Mouse (Mus musculus) adrenal gland, postnatal 36 days (tissue): ENCODE measurements around the gene Dock11. TPM values are rescaled to one million over a fixed set of nuclear protein-coding genes. Genes with fewer than 3 reads are reported as not detected.
A peak's percentile ranks its signal among the peaks of the same experiment; 100 is the strongest.

Experiments
- DNase-seq, 2 experiments: peaks; one replicate each; pipeline ENCODE4 v3.0.0; 2021; ENCODE audit warnings: mixed read lengths in 1 of 2
- total RNA-seq, 2 experiments: library from RNA; stranded (reverse); gene quantifications; 2 replicates each; pipeline ENCODE4 v1.2.3; 2021

Dock11 gene
- total RNA-seq, 2 experiments from 2014 or later = 4.9 to 7.3 TPM

DNA sequence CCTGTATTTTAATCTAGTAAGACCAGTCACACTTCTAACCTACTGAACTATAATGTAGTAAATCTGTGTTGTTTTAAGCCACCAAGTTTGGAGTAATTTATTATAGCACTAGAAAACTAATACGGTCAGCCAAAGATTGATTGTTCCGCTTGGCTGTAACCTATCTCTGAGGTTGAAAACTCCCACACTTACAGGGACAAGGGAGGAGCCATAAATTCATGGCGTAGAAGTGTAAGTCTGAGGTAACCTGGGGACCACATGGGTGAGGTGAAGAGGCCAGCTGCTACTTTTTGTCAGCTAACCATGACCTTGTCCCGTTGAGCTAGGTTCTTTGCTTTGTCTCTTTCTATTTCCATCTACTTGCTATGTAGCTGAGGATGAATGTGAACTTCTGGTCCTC lies 61.5 kb downstream of the Dock11 start:
- no peak for DNase-seq

DNA sequence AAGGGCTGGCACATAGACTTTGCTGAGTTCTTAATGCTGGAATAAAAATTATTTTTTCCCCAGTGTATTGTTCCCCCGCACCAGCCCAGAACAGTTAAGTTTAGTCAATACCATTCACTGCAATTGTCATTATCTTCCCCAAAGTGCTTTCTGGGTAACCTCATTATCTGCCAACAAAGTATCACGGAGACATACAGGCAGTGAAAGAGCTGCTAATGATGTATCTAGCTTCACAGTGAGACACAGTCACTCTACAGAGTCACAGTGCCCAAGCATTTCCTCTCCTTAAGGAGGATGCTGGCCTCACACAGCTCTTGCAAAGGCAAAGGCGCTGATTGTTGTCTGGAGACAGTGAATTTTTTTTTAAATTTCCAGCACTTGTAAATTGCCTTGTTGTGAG lies 63.3 kb downstream of the Dock11 start:
- no peak for DNase-seq

DNA sequence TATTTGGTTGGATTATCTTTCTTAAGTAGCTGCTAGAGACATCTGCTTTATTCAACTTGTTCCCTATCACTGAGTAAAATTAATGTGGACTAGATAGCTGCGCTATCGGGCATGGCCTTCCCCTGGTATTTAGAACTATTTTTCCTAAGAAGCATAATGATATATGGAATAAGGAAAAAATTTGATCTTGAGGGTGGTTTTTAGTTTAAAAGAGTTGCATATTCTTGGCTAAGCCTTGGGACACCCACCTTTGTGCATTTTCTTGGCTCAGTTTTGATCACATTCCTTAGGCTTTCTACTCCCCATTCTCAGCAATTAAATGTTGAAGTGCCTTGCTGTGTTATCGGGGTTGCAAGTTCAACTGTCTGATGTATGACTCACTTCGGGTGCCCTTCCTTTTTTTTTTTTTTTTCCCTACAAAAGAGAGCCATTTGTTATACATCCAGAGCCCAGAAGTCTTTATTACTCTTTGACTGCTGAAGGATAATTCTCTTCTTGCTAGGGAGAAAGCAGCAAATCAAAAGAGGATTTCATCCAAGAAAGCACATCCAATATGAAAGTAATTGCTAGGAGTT lies 64.0 kb downstream of the Dock11 start:
- peak in 1 of 2 experiments; percentile 2 for DNase-seq

DNA sequence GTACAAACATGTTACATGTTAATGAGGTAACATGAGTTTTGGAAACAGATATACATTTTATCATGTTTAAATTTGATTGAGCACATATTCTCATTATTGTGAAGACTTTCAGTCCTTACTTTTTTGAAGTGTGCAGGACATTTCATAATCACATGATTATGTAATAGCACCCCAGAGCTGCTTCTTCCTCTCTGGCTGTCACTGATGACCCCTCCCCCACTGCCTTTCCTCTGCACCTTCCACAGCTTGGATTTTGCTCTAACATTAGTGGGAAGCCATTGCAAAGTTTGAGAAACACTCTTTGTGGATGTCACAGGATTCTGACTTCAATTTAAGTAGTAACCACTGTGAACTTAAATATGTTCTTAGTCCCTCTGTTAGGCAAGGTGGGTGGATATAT lies 67.6 kb downstream of the Dock11 start:
- peak in 1 of 2 experiments; percentile 5 for DNase-seq

DNA sequence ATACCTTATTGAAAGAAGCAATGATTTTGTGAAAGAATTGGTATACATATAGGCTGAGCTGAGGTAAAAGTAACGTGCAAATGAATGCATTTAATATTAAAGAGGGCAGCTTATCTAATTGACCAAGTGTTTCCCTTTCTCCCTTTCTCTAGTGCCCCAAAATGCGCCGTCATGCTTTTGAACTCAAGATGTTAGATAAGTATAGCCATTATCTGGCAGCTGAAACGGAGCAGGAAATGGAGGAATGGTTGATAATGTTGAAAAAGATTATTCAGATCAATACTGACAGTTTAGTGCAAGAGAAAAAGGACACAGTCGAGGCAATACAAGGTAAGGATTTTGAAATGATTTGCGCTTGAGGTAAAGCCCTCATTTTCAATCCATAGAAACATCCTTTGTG lies 74.5 kb downstream of the Dock11 start:
- no peak for DNase-seq

DNA sequence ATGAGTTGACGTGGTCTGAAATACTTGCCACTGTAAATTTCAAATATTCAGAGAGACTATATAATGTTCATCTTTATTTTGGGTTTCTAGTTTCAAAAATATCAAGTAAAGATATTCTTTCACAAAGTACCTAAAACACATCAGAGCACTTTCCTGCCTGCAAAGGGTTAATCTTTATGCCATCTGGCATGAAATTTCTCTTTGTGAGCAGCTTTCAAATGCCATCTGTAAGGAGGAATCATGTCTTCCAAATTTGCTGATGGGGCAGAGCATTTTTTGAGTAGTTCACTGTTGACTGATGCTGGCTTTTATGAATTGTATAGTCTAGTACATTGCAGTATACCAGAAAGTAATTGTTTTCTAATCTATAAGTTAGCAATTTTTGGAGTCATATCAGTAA lies 80.6 kb downstream of the Dock11 start:
- no peak for DNase-seq

DNA sequence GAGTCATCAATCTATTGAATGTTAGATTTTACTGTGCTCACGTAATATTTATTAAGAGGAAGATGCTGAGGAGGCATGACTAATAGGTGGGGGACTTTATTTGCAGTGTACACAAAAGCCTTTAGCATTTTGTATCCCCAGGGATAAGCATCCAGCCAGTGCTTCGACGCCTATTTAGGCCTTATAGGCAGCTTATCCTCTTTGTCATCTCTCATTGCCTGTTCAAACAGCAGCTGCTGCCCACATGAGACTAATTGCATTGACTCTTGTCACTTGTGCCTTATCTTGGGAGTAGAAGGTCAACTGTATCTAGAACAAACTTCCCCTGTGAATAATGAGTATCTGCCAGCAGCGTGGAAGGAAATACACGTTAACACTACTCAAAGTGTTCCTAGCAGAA lies 88.0 kb downstream of the Dock11 start:
- DNase-seq = no peak

DNA sequence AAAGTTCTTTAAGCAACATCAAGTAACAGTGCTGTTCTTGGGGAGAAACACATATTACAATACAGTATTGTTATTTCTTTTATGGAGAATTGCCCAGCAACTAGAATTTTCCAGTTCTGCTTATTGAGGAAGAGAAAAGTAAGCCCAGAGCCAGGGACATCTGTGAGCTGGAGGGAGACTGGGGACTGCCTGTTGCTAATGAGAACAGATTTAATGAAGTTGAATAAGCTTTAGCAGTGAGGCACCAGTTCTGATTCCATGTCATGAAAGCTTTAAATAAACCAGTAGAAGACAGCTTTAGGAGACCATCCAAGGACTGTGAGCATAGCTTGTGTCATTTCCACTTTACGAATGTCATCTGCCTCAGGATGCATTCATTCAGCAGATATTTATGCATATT lies 99.3 kb downstream of the Dock11 start:
- no peak for DNase-seq

DNA sequence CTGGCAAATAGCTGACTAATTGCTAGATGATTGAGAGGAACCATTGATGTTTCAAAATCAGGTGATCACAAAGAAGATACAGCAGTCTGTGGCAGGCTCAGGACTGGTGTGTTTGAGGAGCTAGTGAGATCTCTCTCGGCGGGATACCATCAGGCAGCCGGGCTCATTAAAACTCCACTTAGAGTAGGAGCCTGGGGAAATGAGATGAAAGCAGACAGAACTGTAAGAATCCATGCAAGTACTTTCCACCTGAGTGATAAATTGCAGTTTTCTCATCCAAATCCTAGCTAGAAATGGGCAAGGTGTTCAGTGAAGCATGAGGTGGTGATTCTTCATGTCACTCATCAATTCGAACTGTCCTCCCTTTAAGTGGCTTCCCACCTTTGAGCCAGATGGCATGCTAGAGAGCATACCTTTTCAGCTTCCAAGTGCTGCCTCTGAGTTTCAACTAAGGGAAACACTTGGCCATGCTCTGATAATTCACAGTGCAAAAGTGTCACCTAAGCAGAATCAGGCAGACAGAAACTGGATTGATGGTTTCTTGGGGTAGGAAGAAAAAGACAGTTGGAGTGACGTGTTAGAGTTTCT lies 102.0 kb downstream of the Dock11 start:
- no peak for DNase-seq

DNA sequence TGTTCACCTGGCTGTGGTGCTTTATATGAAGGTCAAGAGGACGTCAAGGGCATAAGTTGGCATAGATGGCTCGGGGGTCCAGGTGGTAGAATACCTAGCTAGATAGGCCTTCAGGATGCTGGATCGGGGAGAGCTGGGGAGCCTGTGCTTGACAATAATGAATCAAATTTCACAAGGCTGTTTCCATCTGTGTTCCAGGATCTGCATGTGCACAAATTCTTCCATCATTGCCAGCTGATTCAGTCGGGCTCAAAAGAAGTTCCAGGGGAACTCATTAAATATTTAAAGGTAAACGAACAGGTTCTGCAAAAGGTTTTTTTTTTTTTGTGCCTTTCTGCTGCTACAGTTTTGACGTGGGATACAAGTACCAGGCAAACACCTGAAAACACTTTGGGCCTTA lies 105.6 kb downstream of the Dock11 start:
- DNase-seq = no peak

DNA sequence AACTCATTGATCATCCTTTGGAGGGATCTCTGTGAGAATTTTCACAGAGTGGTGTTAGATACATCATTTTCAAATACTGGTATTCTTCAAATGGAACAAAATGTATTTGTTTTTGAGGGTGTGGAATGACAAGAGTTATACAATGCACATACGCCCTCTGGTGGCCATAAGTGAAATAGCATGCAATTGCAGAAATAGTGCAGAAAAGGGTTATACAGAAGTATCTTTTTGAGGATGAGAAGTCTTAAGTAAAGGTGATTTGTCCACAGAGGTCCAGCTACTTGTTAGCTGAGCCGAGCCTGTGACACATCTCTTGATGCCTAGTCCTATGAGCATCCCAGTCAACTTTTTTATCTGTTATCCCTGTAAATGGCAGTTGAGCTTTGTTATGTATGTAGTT lies 108.4 kb downstream of the Dock11 start:
- peak in 1 of 2 experiments; percentile 12 for DNase-seq

DNA sequence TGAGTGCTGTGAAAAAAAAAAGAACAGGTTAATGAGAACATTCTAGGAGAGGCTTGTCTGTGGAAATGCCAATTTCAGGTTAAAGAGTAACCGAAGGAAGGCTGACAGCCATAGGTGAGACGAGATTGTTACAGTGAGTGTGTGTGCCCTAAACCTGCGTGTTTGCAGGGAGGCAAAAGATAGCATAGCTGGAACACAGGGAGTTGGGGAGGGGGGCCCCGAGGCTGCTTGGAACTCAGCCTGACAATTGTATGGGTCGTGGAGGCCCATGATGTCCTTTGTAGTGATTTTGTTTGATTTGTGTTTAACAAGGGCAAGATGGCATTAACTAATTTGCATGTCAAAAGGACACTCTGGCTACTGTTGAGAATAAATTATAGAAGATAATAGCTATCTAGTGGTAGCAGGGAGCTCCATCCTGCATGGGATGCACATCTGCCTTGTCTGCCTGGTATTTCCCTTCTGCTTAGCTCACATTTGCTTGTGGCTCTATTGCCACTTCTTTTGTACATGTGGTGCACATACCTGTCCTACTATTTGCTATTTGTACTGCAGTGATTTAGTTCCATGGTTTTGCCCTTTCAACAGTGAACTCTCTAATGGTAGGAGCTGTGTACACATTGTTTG lies 109.3 kb downstream of the Dock11 start:
- DNase-seq = no peak

DNA sequence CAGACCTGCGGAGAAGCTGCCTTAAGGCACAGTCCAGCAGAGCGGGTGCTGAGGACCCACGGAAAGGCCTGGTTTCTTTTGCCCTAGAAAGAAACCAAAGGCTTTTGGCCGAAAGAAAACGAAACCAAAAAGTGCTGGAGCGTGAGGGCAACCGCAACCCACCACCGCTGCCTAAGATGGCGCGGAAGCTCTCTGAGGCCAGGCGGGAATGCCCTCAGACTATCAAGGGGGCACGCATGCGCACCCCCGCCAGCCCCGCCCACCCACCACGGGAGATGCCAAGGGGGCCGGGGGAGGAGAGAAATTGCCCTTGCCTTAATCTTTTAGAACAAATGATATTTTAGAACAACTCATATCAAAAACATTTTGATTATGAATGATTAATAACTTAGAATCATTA lies 137.0 kb downstream of the Dock11 start:
- no peak for DNase-seq

DNA sequence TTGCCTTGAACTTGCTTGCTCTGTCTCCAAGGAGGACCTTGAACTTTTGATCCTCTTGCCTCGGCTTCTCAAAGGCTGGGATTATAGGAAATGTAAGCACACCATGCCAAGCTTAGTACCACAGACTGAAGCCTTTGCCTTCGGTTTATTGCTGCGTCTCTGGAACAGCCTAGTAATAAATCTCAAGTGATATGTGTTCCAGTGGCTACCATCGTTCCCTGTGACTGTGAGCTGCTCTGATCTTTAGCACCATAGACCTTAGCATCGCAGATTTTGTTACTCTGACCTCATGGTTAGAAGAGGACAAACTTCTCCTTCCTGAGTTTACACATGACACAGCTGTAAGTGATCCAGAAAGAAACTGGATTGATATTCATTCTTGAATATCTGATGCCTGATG lies 142.5 kb downstream of the Dock11 start:
- no peak for DNase-seq

DNA sequence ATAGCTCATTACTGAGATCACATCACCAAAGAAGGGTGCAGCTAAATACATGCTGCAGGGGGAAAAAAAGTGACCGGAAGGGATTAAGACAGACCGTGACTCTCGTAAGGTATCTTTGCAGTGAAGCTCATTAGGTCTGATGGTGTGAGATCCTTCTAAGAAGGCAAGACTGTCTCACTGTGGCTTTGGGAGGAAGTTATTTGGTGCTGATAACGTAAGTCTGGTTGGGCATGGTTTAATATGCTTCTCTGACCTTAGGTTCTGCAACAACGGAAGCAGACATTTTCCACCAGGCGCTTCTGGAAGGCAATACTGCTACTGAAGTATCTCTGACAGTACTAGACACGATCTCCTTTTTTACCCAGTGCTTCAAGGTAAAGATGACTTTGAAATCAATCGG lies 145.4 kb downstream of the Dock11 start:
- no peak for DNase-seq

DNA sequence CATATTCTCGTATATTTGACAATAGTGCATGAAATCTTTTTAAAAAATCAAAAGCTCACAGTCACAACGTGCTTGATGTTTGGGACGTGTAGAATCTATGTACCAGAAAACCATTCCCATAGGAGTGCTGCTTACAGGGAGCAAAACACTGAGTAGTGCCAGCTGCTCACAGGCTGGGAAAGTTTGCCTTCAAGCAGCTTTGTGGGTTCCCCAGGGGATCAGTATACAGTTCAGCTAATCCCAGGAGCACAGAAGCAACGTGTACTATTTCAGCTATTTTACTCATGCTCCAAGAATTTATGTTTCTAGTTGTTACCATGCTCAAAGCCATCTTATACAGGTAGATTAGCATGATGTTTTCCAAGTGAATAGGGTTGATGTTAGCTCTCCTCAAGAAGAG lies 157.1 kb downstream of the Dock11 start:
- DNase-seq = no peak

DNA sequence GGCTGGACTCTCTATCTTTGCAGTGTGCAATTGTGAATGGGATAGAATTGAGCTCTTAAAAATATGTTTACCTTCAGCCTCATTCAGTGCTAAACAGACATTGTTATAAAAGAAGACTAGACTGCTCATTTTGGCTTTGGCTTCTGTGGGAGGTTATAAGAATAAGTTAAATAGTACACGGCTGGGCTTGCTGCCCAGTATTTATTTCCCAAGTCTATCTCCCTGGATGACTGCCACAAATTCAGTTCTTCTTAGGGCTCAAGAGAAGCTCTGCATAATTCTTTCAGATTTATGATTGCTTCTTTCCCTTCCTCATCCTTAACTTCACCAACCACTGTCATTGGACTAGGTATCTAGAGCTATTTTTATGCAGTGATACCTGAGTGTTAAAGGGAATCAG lies 158.8 kb downstream of the Dock11 start:
- peak in 1 of 2 experiments; percentile 2 for DNase-seq

DNA sequence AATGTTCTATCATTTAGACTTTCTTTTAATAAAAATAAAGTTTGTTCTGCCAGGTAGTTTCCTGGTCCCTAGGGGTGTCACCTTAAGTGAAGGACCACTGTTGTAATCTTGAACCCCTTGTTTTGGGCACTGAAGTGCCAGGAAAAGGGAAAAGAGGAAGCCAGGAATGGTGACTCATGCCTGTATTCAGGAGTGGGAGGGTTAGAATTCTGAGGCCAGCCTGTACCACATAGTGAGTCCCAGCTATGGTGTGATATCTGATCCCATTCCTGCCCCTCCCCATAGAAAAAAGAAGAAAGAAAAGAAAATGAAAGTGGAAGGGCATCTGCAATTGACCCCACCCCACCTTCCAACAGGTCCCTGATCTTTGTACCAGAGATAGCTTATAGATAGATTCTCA lies 161.7 kb downstream of the Dock11 start:
- no peak for DNase-seq

DNA sequence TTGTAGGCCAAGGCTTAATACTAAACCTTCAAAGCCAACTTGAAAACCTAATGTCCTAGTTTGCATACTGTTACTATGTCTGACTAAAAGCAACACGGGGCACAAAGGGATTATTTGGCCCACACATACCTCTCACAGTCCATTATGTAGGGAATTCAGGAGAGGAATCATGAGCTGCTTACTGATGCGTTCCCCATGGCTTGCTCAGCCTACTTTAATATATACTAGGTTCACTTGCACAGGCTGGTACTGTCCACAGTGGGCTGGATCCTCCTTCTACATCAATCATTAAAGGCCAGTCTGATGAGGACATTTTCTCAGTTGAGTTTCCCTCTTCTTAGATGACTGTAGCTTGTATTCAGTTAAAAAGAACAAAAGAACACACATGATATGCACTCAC lies 185.4 kb downstream of the Dock11 start:
- no peak for DNase-seq

DNA sequence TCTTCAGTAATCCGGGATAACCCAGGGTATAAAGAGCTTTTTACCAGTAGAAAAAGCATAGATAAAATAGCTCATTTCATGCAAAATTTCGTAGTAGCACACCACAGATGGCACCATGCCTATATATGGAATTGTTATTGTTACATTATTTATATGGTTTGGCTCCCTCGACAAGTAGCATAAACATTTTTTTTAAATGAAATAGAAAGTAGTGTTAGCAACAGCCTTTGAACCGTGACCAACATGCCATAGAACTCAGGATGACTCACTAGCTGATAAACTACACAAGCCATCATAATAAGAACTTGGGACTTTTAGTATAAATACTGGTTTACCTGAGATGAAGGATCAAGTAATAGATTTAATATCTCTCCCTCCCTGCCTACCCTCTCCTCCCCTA lies 188.5 kb downstream of the Dock11 start:
- DNase-seq = no peak

DNA sequence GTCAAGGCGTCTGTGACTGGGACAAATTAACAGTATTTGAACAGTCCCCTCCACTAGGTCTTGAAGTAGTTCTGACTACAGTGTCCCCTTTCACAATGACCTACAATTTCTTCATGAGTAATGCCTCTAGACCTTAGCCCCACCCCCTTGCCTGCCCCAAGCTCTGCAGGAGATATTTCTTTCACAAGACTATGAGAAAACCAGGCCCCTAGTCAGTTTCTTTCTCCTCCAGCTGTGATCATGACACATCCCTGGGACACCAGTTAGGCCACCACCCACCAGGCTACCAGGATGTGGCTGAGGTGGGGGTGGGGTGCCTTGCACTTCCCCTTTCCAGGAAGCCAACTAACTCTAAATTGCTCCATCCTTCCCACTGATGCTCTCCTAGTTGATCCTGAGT lies 194.3 kb downstream of the Dock11 start:
- DNase-seq = peak; percentile 12

DNA sequence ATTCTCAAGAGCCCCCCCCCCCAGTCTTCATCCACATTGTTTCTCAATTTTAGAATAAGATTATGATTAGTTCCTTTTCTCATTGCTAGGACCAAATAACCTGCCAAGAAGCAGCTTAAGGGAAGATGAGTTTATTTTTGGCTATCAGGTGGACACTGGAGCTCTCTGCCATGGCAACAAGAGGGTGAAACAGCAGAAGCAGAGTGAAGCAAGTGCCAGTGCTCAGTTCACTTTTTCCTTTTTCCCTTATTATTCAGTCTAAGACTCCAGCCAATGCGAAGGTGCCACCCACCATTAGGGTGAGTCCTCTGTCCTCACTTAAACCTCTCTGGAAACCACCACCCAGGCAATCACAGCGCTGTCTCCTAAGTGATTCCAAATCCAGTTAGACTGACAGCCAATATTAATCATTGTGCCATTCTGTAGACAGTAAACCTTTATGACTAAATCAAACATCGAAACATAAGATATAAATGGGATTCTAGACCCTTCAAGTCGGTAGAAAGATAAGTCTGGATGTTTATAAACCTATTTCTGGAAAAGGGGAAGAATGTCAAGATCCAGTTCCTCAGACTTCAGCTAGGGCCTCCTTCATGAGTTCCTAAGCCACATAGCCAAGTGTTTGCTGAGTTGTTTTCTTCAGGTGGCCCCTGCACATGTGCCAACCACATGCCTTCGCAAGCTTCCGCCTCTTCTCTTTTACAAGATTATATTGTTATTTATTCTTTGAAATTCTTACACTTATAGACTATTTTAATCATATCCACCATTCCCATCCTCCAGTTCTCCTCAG lies 200.0 kb downstream of the Dock11 start:
- no peak for DNase-seq

DNA sequence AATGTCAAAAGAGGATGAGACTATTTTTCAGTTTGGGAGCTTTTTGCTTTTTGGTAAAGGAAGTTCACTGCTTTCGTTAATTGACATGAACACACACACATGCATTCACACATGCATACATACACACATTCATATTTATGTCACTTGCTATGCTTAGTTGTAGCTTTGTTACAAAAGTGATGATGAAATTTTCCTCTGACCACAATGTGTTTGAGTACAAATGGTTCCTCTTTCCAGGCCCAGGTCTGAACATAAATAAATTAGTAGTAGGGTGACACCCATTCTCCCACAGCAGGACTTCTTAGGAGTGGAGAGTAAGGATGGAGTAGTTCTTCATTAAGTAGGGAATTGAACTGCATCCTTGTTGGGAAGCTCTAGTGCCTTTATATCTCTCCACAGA lies 212.3 kb downstream of the Dock11 start:
- DNase-seq = no peak
